Mouse (Mus musculus): Measurements from ENCODE around the gene Stim2. TPM values are rescaled to one million over a fixed set of nuclear protein-coding genes. Genes with fewer than 3 reads are reported as not detected.

Gene Stim2
- polyA plus RNA-seq, 1 experiment from 2014 or later: 19.6 TPM

DNA sequence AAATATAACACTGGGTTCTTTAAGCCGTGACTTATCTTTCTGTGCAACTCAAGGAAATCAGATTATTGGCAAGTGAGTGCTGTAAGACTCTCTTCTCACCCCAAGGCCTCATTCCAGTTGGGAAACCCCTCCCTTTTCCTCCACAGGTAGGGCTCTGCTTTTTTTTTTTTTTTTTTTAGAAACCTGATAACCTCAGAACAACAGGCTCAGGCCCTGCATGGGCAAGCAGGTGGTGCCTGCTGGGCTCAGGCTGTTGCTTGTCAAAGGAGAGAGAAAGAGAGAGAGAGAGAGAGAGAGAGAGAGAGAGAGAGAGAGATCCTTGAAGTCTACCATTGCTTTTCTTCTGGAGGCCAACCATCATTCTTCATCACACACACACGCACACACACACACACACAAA lies 30.7 kb upstream of the Stim2 start:
- no peak for ATAC-seq (replicated peaks; ENCODE audit: low FRiP score)
- Histone ChIP-seq H3K9me3 (replicated peaks) (no peaks in the 10 kb centered on the region), H3K4me2 (no peak overlapping the region), H3K9ac (no peak overlapping the region), H3K27ac (no peak overlapping the region), H3K36me3 (no peaks in the 10 kb centered on the region), H3K4me1 (0 out of 2 replicates have a peak, but pooled peaks cover 5% of the 10 kb centered on the region), H3K4me3 (replicated peaks) (no peak overlapping the region), H3K27me3 (no peaks in the 10 kb centered on the region)
- 82% methylated on average over 2 of the region's 2 CpGs for WGBS

DNA sequence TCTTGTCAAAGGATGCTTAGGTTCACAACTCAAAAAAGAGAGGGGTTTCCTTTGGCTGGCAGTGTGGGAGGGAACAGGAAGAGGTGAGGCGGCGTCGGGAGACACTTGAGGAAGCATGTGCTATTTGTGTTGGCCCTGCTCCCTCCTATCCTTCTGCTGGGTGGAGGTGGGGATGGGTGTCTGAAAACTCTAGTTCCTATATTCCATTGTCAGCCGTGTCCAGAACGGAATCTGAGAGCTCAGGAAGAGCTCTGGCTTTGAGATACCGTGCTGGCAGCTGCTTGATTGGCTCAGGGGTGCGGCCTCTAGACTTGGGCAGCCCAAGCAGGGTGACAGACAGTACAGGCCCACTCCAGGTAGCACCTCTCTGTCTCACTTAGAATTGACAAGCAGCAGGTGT lies 28.1 kb upstream of the Stim2 start:
- Histone ChIP-seq H3K9ac (no peak overlapping the region), H3K27ac (0 out of 2 replicates have a peak overlapping the region, but pooled peaks have one; percentile 9), H3K27me3 (no peaks in the 10 kb centered on the region), H3K36me3 (no peaks in the 10 kb centered on the region), H3K9me3 (replicated peaks) (no peaks in the 10 kb centered on the region), H3K4me3 (replicated peaks) (no peak overlapping the region), H3K4me1 (0 out of 2 replicates have a peak, but pooled peaks cover 5% of the 10 kb centered on the region), H3K4me2 (no peak overlapping the region)
- peak; percentile 40; the same call in 1 of the 2 replicates for ATAC-seq (replicated peaks; ENCODE audit: low FRiP score)
- 36% methylated on average over 7 of the region's 7 CpGs for WGBS

GRCm38 (mm10) chr5:53971201-53971600 lies 27.1 kb upstream of the Stim2 start:
- H3K9me3 ChIP-seq (replicated peaks): no peaks in the 10 kb centered on the region
- ATAC-seq (replicated peaks; ENCODE audit: low FRiP score): no peak

GRCm38 (mm10) chr5:53972905-53973304 lies 25.4 kb upstream of the Stim2 start:
- WGBS: 90% methylated on average over 4 of the region's 4 CpGs
- Histone ChIP-seq H3K27me3 (no peaks in the 10 kb centered on the region), H3K4me2 (no peak overlapping the region), H3K9ac (no peak overlapping the region), H3K4me1 (0 out of 2 replicates have a peak, but pooled peaks cover 5% of the 10 kb centered on the region), H3K27ac (no peak overlapping the region), H3K9me3 (replicated peaks) (no peaks in the 10 kb centered on the region), H3K4me3 (replicated peaks) (no peak overlapping the region), H3K36me3 (no peaks in the 10 kb centered on the region)
- no peak for ATAC-seq (replicated peaks; ENCODE audit: low FRiP score)

More at GRCm38 (mm10) chr5:53971201-53971600, 27.1 kb upstream of the Stim2 start:
- Histone ChIP-seq H3K9ac (no peak overlapping the region), H3K4me1 (0 out of 2 replicates have a peak, but pooled peaks cover 5% of the 10 kb centered on the region), H3K4me2 (no peak overlapping the region), H3K4me3 (replicated peaks) (no peak overlapping the region), H3K36me3 (no peaks in the 10 kb centered on the region), H3K27me3 (no peaks in the 10 kb centered on the region), H3K27ac (no peak overlapping the region)
- WGBS: 84% methylated on average over 4 of the region's 4 CpGs

- Histone ChIP-seq H3K9me3 (replicated peaks) (no peaks in the 10 kb centered on the region), H3K4me1 (no peaks in the 10 kb centered on the region), H3K36me3 (no peaks in the 10 kb centered on the region), H3K4me3 (replicated peaks) (no peak overlapping the region), H3K27ac (no peak overlapping the region), H3K4me2 (no peak overlapping the region), H3K27me3 (no peaks in the 10 kb centered on the region), H3K9ac (no peak overlapping the region)
- 84% methylated on average over 16 of the region's 16 CpGs for WGBS
- no peak for ATAC-seq (replicated peaks; ENCODE audit: low FRiP score)
These were observed 21.8 kb upstream of the Stim2 start for GRCm38 (mm10) chr5:53976497-53976896.

DNA sequence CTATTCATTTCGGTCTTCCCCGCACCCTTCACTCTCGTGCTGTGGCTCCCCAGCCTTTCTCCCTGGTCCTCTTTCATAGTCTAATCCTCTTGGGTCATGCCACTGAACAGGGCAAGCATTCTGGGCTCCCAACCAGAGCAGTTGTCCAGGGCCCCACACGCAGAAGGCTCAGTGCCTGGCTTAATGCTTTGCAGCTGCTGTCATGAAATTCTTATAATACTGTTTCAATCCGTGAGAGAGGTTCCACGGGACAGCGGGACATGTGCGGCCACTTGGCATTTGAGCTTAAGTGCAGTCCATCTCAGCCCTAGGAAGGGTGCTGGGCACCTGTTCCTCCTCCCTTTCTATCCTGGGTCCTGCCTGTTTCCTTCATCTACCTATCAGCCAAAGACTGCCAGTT lies 21.2 kb upstream of the Stim2 start:
- no peaks in the 10 kb centered on the region for H3K9me3 ChIP-seq (replicated peaks)
- H3K36me3 ChIP-seq: no peaks in the 10 kb centered on the region
- H3K4me2 ChIP-seq: no peak overlapping the region
- H3K27ac ChIP-seq: no peak overlapping the region
- ATAC-seq (replicated peaks; ENCODE audit: low FRiP score): no peak
- WGBS: 87% methylated on average over 8 of the region's 8 CpGs
- no peak overlapping the region for H3K9ac ChIP-seq
- no peak overlapping the region for H3K4me3 ChIP-seq (replicated peaks)
- no peaks in the 10 kb centered on the region for H3K27me3 ChIP-seq
- no peaks in the 10 kb centered on the region for H3K4me1 ChIP-seq

DNA sequence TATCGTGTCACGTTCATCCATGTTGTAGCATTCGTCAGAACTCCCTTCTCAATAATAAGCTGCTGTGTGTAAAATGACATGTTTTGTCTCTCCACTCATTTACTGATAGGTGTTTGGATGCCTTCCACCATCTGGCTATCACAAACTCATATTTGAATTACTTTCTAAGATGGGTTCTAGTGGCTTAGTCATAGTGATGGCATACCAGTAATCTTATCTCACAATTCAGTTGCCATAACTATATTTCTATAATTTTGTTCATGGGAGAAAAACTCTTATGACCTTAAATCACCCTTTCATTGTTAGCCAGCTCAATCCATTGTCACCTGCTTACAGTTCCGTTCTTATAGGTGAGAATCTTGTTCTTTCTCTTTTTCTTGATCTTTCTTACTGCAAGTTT lies 14.9 kb upstream of the Stim2 start:
- Histone ChIP-seq H3K9me3 (replicated peaks) (no peaks in the 10 kb centered on the region), H3K36me3 (no peaks in the 10 kb centered on the region), H3K27me3 (no peaks in the 10 kb centered on the region), H3K9ac (no peak overlapping the region), H3K4me1 (0 out of 2 replicates have a peak, but pooled peaks cover 6% of the 10 kb centered on the region), H3K4me3 (replicated peaks) (no peak overlapping the region), H3K4me2 (no peak overlapping the region), H3K27ac (no peak overlapping the region)
- WGBS: 92% methylated on average over 4 of the region's 4 CpGs
- no peak for ATAC-seq (replicated peaks; ENCODE audit: low FRiP score)

DNA sequence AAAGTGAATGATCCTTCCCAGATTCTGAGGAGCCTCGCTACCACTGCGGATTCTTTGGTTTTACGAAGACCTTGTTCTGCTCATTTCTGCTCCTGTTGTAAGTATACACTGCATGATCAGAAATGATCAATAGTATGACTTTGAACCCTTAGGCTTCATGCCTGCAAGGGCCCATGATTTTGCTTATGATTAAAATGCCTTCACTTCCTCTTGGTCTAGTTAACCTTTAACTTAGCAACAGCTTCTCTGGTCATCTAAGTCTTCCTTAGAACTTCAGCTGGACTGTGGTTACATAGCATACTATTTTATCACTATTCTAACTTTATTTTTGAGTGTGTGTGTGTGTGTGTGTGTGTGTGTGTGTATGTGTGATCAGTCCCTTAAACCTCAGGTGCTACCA lies 12.7 kb upstream of the Stim2 start:
- Histone ChIP-seq H3K9ac (no peak overlapping the region), H3K36me3 (no peaks in the 10 kb centered on the region), H3K27ac (no peak overlapping the region), H3K27me3 (no peaks in the 10 kb centered on the region), H3K9me3 (replicated peaks) (no peaks in the 10 kb centered on the region), H3K4me1 (0 out of 2 replicates have a peak, but pooled peaks cover 6% of the 10 kb centered on the region), H3K4me2 (no peak overlapping the region), H3K4me3 (replicated peaks) (no peak overlapping the region)
- ATAC-seq (replicated peaks; ENCODE audit: low FRiP score): no peak
- WGBS: 62% methylated on average over 3 of the region's 3 CpGs

DNA sequence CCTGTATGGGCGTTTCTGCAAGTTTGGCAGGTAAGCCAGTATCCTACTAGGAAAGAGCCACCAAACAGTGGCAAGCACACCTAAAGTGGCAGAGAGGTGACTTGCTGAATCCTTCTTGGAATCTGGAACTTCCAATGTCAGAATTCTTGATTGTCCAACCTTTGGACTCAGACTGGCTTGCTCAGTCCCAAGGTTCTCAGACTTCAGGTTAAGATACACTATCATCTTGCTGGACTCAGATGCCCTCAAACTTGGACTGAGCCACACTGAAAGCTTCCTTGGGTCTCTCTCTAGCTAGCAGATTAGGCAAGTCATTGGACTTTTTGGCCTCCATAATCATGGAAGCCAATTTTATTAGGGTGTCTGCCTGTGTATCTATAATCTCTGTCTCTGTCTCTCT lies 10.8 kb upstream of the Stim2 start:
- H3K27me3 ChIP-seq: no peaks in the 10 kb centered on the region
- H3K27ac ChIP-seq: no peak overlapping the region
- H3K9ac ChIP-seq: no peak overlapping the region
- ATAC-seq (replicated peaks; ENCODE audit: low FRiP score): no peak
- H3K4me2 ChIP-seq: no peak overlapping the region
- no peaks in the 10 kb centered on the region for H3K9me3 ChIP-seq (replicated peaks)
- no peaks in the 10 kb centered on the region for H3K36me3 ChIP-seq
- WGBS: 76% methylated on average over 1 of the region's 1 CpGs
- H3K4me3 ChIP-seq (replicated peaks): no peak overlapping the region
- H3K4me1 ChIP-seq: 0 out of 2 replicates have a peak, but pooled peaks cover 6% of the 10 kb centered on the region

- H3K4me1 ChIP-seq: 0 out of 2 replicates have a peak, but pooled peaks cover 6% of the 10 kb centered on the region
- WGBS: 83% methylated on average over 1 of the region's 1 CpGs
- H3K9ac ChIP-seq: no peak overlapping the region
- no peak for ATAC-seq (replicated peaks; ENCODE audit: low FRiP score)
- H3K4me3 ChIP-seq (replicated peaks): no peak overlapping the region
- H3K36me3 ChIP-seq: no peaks in the 10 kb centered on the region
- no peak overlapping the region for H3K27ac ChIP-seq
- no peaks in the 10 kb centered on the region for H3K9me3 ChIP-seq (replicated peaks)
- H3K27me3 ChIP-seq: no peaks in the 10 kb centered on the region
- no peak overlapping the region for H3K4me2 ChIP-seq
These were observed 10.2 kb upstream of the Stim2 start for GRCm38 (mm10) chr5:53988053-53988452.

- no peak overlapping the region for H3K27ac ChIP-seq
- no peak; the same call in 1 of the 2 replicates for ATAC-seq (replicated peaks; ENCODE audit: low FRiP score)
- H3K4me1 ChIP-seq: peaks cover 10% of the 10 kb centered on the region
- H3K4me2 ChIP-seq: no peak overlapping the region
- H3K4me3 ChIP-seq (replicated peaks): no peak overlapping the region
- no peak overlapping the region for H3K9ac ChIP-seq
- H3K9me3 ChIP-seq (replicated peaks): no peaks in the 10 kb centered on the region
- no peaks in the 10 kb centered on the region for H3K27me3 ChIP-seq
- WGBS: 43% methylated on average over 7 of the region's 7 CpGs
- H3K36me3 ChIP-seq: no peaks in the 10 kb centered on the region
These were observed 5.7 kb upstream of the Stim2 start for GRCm38 (mm10) chr5:53992616-53993015.

DNA sequence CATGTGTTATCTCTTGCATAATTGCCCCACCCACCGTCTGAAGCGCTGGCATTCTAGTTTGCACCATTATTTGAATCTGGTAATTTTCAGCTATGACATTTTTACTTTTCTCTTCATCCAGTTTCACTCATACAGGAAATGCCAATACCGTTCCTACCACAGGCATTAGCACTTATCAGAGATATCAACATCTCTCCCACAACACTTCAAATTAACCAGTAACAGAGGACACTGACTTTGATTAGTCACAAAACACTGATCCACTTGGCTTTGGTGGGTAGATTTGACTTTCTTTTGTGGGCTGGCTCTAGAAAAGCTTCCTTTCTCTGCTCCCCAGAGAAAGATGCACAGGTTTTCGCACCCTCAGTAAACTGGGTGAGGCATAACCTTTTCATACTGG lies 3.7 kb upstream of the Stim2 start:
- no peak overlapping the region for H3K9ac ChIP-seq
- no peak overlapping the region for H3K27ac ChIP-seq
- peaks cover 15% of the 10 kb centered on the region for H3K4me1 ChIP-seq
- no peak for ATAC-seq (replicated peaks; ENCODE audit: low FRiP score)
- 66% methylated on average over 4 of the region's 4 CpGs for WGBS
- no peaks in the 10 kb centered on the region for H3K27me3 ChIP-seq
- H3K36me3 ChIP-seq: no peaks in the 10 kb centered on the region
- H3K4me2 ChIP-seq: peak overlapping the region; percentile 88
- H3K4me3 ChIP-seq (replicated peaks): peak overlapping the region; percentile 54; the same call in 1 of the 2 replicates
- no peaks in the 10 kb centered on the region for H3K9me3 ChIP-seq (replicated peaks)

GRCm38 (mm10) chr5:53995316-53995715 lies 3.0 kb upstream of the Stim2 start:
- peak overlapping the region; percentile 88 for H3K4me2 ChIP-seq
- no peaks in the 10 kb centered on the region for H3K27me3 ChIP-seq
- H3K27ac ChIP-seq: peak overlapping the region; percentile 68
- H3K4me3 ChIP-seq (replicated peaks): peak overlapping the region; percentile 54
- H3K4me1 ChIP-seq: peaks cover 23% of the 10 kb centered on the region
- WGBS: under 1% methylated on average over 34 of the region's 34 CpGs
- no peaks in the 10 kb centered on the region for H3K9me3 ChIP-seq (replicated peaks)
- peak overlapping the region; percentile 27; the same call in 1 of the 2 replicates for H3K9ac ChIP-seq
- ATAC-seq (replicated peaks; ENCODE audit: low FRiP score): peak; percentile 55
- no peaks in the 10 kb centered on the region for H3K36me3 ChIP-seq
